Mouse (Mus musculus): Measurements from ENCODE around the gene Plcl1.
"Not testable (repeated sequence)": the region's sequence is repeated elsewhere in the genome, so short reads cannot be mapped to it uniquely, and the experiment has no call there.

Plcl1 gene

DNA sequence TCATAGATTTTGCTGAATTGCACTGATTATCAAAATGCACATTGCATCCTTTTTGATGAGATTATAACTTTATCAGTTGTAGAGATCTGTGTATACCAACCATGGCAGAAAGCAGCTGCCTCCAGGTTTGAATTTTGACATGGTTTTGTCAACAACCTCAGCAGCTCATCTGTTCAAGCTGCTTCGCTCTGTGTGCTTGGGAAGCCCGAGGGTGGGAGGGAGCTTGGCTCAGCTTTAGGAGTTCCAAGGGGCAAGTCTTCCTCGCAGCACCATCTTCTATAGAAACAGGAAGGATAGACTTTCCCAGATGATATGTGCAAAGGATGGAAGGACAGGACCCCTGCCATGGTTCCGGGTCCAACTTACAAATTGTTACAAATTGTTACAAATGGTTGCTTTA, 32.9 kb downstream of the Plcl1 start:
- DNase-seq (ENCODE audit: low spot score in 2 of 2), result peak in 1 of 2 experiments; percentile 30

- DNase-seq (ENCODE audit: low spot score in 2 of 2), result peak in 1 of 2 experiments; percentile 16
These were observed 39.4 kb downstream of the Plcl1 start for GRCm38 (mm10) chr1:55445043-55445688.

DNA sequence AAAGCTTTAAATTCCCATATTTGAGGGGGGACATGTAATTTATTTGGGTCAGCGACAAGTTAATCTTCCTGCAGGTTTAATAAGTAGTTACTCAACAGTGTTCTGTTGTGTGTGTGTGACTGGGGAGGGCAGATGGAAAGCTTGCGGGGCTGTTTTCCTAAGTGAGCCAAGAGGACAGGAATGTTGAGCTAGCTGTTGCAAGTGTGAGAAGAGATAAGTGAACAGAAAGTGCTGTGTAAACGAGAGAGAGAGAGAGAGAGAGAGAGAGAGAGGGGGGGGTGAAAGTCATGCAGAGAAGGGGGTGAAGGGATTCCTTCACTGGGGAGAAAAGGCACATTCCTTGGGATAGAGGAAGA, 39.9 kb downstream of the Plcl1 start:
- DNase-seq (ENCODE audit: low spot score in 2 of 2), result no peak

DNA sequence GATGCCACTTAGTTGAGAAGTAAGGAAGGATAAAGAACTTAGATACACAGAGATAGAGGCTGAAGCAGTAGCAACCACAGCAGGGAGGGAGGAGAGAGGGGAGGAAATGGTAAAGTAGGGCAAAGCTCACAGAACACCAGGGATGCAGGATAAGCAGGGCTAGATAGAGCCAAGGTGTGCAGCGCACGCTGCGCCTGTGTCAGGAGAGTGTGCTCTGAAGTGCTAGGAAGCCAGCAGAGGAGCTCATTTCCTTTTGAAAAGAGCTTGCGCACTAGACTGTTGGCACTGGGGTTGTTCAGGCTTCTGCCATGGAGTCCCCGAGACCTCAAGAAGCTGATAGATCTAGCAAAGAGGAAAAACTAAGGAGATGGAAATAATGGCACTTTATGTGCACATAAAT, 40.6 kb downstream of the Plcl1 start:
- peak in 1 of 2 experiments; percentile 40 for DNase-seq (ENCODE audit: low spot score in 2 of 2)

GRCm38 (mm10) chr1:55446876-55447275, 41.2 kb downstream of the Plcl1 start:
- DNase-seq (ENCODE audit: low spot score in 2 of 2), result peak in 1 of 2 experiments; percentile 23

DNA sequence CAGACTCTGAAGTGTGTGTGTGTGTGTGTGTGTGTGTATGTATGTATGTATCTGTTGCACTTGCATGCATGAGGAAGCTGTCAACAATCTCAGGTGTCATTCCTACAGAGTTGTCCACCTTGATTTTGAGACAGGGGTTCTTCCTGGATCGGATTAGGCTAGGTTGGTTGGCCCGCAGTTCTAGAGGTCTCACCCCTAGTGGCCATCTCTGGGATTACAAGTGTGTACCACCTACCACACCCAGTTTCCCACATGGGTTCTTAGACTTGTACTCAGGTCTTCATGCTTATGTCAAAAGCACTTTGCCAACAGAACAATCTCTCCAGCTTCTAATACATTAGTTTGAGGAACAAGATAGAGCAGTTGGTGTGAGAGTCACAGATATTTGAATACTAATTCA, 41.9 kb downstream of the Plcl1 start:
- DNase-seq (ENCODE audit: low spot score in 2 of 2), result peak in 1 of 2 experiments; percentile 59

DNA sequence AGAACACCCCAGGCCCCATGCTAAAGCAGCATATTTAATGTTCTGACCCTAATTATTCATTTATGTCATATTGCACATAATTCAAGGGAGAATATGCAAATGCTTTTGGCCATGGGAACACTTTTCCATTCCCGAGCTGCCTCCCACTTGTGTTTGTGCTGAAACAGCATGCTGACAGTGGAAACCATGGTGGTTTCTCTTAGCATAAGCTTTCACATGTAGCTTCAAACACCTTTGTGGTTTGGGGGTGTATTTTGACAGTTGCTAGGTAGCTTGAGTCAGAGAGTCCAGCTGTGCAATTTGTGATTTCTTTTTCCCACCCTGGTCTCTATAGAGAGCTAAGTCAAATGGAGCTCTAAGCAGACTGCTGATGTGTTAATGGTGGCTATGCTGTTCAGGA, 42.4 kb downstream of the Plcl1 start:
- peak in 1 of 2 experiments; percentile 15 for DNase-seq (ENCODE audit: low spot score in 2 of 2)

- no peak for DNase-seq (ENCODE audit: low spot score in 2 of 2)
These were observed 44.1 kb downstream of the Plcl1 start for GRCm38 (mm10) chr1:55449779-55450178.

DNA sequence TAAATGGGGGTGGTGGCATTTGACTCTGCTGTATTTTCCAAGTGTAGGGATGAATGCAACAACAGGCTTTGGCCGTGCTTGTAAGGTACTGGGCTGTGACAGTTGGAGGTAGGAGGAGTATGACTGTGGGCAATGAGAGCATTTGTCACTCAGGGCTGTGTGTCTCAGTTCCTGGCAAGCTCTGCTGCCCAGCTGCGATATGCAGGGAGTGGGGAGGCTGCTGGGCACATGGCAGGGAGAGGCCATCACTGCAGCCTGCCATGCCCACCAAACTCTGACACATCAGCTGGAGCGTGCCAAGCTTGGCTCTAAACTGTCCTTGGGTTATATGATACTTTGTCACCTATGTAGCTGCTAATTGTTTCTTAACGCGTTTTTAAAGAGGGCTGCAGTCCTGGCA, 48.4 kb downstream of the Plcl1 start:
- DNase-seq (ENCODE audit: low spot score in 2 of 2), result peak in 1 of 2 experiments; percentile 49

- peak in 1 of 2 experiments; percentile 15 for DNase-seq (ENCODE audit: low spot score in 2 of 2)
These were observed 56.6 kb downstream of the Plcl1 start for GRCm38 (mm10) chr1:55462301-55462700.

DNA sequence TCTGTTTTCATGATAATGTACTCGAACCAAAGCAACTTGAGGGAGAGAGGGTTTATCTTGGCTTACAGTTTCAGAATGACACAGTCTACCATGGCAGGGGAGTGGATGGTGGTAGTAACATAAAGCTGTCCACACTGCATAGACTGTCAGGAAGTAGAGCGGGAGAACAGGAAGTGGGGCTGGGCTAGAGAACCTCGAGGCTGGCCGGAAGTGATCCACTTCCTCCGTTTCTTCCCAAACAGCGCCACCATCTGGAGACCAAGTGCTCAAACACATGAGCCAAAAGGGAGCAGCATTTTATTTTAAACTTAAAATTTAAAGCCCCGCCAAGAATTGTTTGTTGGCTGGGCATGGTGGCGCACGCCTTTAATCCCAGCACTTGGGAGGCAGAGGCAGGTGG, 68.0 kb downstream of the Plcl1 start:
- no peak for DNase-seq (ENCODE audit: low spot score in 2 of 2)

GRCm38 (mm10) chr1:55474976-55475375, 69.3 kb downstream of the Plcl1 start:
- DNase-seq (ENCODE audit: low spot score in 2 of 2), result no peak

DNA sequence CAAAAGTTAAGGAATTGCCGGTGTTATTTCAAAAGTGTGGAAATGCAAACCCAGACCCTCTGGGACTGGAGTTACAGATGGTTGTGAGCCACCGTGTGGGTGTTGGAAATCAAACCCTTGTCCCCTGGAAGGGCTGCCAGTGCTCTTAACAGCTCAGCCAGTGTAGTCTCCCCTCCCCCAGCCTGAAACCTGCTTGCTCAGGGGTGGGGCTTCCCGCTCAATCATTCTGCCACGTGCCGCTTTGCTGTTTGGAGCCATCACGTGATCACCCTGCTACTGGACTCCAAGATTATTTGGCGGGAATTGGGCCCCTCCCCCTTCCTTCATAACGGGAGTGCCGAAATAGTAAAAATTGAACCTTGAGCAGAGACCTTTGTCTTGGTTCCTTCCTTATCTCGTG, 81.7 kb downstream of the Plcl1 start:
- not testable (repeated sequence) for DNase-seq (ENCODE audit: low spot score in 2 of 2)

DNA sequence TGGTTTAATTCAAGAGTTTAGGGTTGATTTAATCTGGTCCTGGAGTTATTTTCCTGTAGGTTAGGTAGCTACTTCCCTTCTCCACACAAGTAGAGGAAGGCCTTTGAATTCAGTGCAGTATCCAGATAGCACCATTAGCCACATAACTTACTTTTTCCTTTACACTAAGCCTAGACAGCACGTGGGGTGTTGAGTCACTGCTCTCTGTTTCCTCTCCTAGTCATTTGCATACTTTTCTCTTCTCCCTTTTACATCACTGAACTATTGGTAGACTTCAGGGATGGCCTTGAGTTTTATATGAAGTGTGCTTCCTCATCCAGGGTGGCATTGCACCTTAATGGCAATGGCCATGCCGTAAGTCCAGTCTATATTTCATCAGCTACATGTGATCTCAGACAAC, 82.5 kb downstream of the Plcl1 start:
- DNase-seq (ENCODE audit: low spot score in 2 of 2), result no peak

- no peak for DNase-seq (ENCODE audit: low spot score in 2 of 2)
These were observed 83.6 kb downstream of the Plcl1 start for GRCm38 (mm10) chr1:55489355-55489754.

DNA sequence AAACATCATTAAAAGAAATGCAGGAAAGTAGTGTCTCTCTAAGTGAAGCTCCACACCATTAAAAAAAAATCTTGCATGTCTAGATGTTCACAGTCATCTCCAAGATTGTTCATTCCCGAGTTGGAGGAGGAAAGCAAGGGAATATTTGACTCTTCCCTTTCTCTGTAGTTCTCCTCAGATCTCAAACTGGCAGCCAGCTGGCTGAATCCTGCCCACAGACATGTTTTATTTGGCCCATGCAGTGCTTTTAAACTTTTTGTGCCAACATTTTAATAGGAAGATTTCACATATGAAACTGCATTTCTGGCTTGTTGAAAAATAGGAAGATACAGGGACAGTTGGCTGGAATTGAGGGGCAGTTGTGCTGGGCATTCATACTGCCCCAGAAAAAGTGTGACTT, 94.2 kb downstream of the Plcl1 start:
- DNase-seq (ENCODE audit: low spot score in 2 of 2), result no peak

- no peak for DNase-seq (ENCODE audit: low spot score in 2 of 2)
These were observed 95.4 kb downstream of the Plcl1 start for GRCm38 (mm10) chr1:55500981-55501682.

- no peak for DNase-seq (ENCODE audit: low spot score in 2 of 2)
These were observed 100.1 kb downstream of the Plcl1 start for GRCm38 (mm10) chr1:55505811-55506210.

- no peak for DNase-seq (ENCODE audit: low spot score in 2 of 2)
These were observed 101.3 kb downstream of the Plcl1 start for GRCm38 (mm10) chr1:55507061-55507460.

DNA sequence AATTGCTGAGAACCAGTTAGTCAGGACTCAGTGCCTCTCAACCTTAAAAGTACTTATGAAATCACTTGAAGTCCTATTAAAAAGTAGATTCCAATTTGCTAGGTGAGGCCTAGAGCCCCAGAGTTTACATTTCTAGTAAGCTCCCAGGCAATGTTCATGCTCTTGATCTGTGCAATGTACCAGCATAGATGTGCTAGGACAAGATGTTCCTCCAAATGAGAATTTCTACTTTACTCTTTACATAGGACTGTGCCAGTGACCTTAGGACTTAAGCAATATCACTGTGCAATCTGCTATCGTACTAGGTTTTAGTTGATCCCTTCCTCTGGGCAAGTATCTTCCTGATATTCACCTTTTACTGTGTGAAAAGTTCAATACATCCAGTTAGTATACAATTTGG, 103.9 kb downstream of the Plcl1 start:
- no peak for DNase-seq (ENCODE audit: low spot score in 2 of 2)

DNA sequence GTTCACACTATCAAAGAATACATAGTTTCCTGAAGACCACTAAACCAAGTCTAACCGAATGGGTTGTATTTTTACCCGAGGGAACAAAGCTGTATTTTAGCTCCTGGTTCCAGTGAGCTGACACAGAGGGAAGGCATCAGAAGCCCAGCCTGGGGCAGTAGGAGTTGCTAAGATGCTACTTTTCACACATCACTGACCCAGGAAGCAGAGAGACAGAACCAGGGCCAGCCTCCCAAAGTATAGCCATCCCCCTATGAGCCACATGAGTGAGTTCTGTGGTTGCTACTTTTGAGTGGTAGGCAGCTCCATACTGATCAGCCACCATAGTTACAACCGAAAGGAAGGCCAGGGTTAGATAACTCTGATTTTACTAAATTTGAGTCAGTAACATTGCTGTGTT, 106.4 kb downstream of the Plcl1 start:
- DNase-seq (ENCODE audit: low spot score in 2 of 2), result no peak

- DNase-seq (ENCODE audit: low spot score in 2 of 2), result not testable (repeated sequence)
These were observed 107.1 kb downstream of the Plcl1 start for GRCm38 (mm10) chr1:55512799-55513198.

- no peak for DNase-seq (ENCODE audit: low spot score in 2 of 2)
These were observed 111.5 kb downstream of the Plcl1 start for GRCm38 (mm10) chr1:55517182-55517581.

GRCm38 (mm10) chr1:55523966-55524365, 118.2 kb downstream of the Plcl1 start:
- DNase-seq (ENCODE audit: low spot score in 2 of 2), result no peak

Data from spleen, postnatal 4 days (tissue).